Mouse (Mus musculus) gastrocnemius, adult 8-10 months (tissue): ENCODE data around the gene Nub1. TPM values are rescaled to one million over a fixed set of nuclear protein-coding genes. Genes with fewer than 3 reads are reported as not detected.

Experiments used
- DNase-seq, 2 experiments: peaks; one replicate each; pipeline ENCODE4 v3.0.0; 2022; ENCODE audit warnings: low spot score in 2 of 2
- total RNA-seq, 4 experiments: library from RNA; stranded (reverse); gene quantifications; 2 replicates each; pipeline ENCODE4 v1.2.4; 2022

Gene Nub1
- total RNA-seq, 4 experiments from 2014 or later, result 30.6 to 36.8 (median 34.1) TPM

GRCm38 (mm10) chr5:24696704-24697103 lies 11.4 kb downstream of the Nub1 start:
- DNase-seq, result no peak

DNA sequence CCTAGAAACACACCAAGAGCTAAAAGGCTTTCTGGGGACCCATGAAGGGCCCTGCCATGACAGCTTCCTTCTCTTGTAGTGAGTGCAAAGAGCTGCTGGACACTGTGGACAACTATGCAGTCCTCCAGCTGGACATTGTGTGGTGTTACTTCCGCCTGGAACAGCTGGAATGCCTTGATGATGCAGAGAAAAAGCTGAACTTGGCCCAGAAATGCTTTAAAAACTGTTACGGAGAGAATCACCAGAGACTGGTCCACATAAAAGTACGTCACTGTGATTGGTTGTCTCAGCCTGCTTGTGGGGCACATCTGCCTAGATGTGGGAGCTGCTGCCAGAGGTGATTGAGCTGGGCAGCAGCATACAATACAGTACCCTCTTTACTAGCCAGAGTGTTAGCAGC lies 15.9 kb downstream of the Nub1 start:
- DNase-seq, result no peak

GRCm38 (mm10) chr5:24704615-24705014 lies 19.3 kb downstream of the Nub1 start:
- no peak for DNase-seq

DNA sequence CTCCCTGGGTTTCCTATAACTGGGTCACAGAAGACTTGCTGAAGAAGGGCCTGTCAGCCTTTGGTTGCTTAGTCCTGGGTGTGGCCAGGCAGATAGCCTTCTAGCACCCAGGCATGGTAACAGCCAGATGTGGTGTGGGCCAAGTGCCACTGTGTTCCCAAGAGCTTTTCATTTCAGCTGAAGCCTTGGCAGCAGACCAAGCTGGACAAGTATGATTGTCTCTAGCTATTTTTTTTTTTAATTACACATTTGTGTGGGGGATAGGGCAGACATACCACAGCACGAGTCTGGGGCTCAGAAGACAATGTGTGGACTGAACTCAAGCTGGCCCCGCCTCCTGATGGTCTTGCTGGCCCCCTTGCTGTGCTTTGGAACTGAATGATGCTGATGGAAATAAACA lies 24.6 kb downstream of the Nub1 start:
- peak in 1 of 2 experiments; percentile 17 for DNase-seq

DNA sequence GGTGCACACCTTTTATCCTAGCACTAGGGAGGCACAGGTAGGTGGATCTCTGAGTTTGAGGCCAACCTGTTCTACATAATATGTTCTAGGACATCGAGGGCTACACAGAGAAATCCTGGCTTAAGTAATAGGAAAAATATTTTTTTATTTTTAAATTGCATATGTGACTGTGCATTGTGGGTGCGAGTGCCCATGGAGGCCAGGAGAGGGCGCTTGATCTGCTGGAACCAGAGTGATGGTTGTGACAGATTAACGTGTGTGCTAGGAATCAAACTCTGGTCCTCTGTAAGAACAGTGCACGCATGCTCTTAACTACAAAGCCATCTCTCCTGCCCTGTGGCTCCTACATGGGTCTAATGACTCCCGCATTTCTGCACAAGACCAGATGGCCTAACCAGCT lies 26.3 kb downstream of the Nub1 start:
- no peak for DNase-seq

DNA sequence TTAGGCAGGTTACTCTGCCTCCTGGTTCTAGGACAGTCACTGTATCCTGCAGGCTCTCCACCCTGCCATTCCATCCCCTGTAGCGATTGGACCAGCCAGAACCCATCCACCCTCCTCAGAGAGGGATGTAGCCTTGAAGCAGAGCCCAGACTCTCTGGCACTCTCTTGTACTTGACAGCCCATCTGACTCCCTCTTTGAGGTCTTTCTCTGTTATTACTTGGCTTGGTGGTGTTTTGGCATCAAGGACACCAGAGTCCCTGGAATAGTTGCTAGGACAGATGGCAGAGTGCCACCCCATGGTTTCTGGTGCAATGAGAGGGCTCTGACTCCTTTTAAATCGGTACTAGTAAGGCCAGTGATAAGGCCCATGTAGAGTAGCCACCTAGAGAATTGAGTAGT lies 27.9 kb downstream of the Nub1 start:
- DNase-seq, result no peak

DNA sequence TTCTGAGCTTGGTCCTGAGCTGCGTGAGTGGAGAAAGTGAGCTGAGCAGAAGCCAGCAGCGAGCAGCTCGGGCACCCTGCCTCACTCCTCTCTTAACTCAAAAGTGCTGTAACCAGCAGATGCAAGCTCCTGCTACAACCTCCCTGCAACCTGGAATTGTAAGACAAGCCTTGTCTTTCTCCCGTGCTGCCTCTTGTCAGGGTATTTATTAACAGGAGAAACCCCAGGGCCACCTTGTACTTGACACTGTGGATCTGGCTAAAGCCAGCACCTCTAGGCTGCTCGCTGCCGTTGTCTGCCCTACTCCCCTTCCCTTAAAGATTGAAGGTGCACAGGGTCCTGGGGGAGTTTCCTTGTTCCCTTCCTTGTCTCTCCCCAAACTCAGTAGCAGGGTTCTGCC lies 28.7 kb downstream of the Nub1 start:
- no peak for DNase-seq

- no peak for DNase-seq
Measured at GRCm38 (mm10) chr5:24718076-24718475, 32.7 kb downstream of the Nub1 start.

DNA sequence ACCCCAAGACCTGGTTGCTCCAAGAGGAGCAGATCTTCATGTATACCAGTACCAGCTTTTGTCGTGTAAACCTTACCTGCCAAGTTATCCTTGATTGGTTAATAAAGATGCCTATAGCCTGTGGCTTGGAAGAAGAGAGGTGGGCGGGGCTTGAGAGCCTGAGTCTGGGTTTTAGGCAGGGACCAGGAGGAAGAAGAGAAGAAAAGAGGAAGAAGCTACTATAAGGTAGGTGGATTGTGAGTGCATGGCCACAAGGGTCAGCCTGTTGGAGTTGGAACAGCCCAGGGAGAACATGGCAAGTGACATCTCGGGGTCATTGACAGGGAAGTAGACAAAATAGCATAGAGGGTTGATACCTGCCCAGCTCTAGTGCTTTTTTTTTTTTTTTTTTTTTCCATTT lies 34.5 kb downstream of the Nub1 start:
- DNase-seq, result no peak

DNA sequence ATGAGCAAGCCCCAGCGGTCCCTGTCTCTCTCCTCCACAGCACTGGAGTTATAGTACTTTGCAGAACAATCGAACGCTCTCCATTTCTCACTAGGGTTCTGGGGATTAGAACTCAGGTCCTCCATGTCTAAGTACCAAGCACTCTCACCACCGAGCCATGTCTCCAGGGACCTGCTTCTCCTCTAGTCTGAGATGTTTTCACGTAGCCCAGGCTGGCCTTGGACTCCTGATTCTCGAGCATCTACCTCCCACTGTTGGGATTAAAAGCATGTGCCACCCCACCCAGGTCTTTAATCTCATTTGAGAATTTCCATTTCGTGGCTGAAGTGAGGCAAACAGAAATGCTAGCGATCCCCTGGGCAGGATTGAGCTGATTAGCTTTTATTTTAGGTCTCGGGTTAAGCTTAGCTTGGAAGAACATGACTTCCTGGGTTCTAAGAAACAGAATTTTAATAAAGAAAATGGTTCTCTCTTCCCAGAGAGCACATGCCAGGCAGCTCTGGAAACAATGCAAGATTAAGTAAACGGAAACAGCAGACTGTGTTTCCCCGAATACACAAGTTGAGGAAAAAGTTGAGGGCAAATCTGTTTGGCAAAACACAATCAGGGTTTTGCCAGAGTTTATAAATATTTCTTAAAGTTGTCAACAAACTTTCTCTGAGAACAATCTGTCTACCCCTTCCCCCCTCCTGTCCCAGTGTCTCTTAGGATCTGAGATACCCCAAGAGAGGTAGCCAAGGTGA lies 38.4 kb downstream of the Nub1 start:
- DNase-seq, result no peak

DNA sequence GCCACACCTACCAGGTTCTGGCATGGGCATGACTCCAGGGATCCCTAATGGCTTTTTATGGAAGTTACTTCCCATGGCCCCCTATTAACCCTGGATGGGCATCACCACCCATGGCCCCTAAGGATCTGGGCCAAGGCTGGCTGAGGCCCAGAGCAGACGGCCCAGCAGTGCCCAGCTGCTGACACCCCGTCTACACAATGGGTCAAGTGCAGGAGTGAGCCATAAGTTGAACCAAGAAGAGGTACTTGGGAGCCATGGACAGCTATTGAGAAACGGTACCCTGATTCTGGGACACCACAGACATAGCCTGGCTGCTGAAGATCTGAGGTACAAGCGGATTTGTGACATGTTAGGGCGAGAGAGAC lies 38.9 kb downstream of the Nub1 start:
- no peak for DNase-seq

DNA sequence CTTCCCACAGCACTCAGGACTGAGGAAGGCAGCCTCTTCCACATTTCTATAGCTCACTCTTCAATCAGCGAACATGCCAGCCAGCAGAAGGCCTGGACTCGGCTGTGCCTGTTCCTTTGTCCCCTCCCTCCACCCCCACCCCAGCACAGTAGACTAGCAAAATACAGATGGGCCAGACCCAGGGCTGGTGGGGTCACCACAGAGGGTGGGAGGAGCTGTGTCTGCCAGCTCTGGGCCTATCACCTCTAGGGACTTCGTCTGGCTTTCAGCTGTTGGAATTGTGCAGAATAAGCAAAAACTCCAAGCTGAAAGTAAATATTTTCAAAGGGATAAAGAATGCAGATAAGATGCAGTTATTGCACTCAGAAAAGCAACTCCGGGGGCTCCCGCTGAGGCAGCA lies 39.5 kb downstream of the Nub1 start:
- DNase-seq, result no peak

GRCm38 (mm10) chr5:24725897-24726296 lies 40.6 kb downstream of the Nub1 start:
- DNase-seq, result no peak

DNA sequence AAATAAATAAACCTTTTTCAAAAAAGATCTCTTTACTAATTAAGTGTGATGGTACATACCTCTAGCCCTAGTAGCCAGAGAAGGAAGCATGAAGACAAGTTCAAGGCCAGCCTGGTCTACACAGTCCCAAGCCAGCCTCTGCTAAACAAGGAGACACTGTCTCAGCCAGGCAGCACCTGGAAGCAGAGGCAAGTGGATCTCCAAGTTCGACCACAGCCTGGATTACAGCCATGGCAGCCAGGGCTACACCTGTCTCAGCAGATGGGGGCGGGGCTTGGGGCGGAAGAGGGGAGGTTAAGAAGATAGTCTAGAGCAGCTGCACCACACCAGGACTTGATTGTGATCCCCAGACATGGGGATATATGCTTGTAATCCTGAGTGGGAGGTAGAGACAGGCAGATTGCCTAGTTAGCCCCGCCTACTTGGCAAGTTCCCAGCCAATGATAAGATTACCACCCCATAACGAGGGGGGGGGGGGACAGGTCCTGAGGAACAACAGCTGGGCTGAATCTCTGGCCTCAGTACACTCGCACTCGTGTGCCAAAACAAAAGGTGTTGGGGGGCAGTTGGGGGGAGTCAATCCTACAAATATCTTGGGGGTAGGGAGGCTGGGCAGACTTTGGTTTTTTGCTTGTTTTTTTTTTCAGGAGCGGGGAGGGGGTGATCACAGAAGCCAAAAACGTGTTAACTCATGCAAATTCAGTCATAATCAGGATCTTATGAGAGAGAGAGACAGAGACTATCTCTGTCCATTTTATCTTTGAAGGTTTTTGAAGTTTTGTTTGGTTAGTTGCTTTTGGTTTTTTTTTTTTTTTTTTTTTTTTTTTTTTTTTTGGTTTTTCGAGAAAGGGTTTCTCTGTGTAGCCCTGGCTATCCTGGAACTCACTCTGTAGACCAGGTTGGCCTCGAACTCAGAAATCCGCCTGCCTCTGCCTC lies 41.8 kb downstream of the Nub1 start:
- no peak for DNase-seq

- DNase-seq, result no peak
Measured at GRCm38 (mm10) chr5:24729797-24730487, 44.6 kb downstream of the Nub1 start.

DNA sequence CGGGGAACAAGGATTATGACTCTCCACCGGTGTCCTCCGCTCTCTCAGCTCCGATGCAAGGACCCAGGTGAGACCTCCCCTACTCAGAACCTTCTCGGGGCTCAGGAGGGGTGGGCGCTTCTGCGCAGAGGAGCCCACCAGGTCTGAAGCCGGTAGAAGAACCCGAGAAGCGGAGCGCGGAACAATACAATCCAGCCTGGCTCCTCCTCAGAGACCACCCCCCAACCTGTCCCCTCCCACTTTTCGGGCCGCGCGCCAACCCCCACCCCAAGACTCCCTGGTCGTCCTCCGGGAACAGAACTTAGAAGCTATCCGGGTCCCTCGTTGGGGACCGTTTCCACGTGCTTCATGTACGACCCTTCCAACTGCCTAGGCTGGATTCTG lies 45.1 kb downstream of the Nub1 start, which contains the start of gene Wdr86:
Wdr86 (minus strand) TSS at position 240 of the 384 bp plus-strand sequence.
- no peak for DNase-seq

DNA sequence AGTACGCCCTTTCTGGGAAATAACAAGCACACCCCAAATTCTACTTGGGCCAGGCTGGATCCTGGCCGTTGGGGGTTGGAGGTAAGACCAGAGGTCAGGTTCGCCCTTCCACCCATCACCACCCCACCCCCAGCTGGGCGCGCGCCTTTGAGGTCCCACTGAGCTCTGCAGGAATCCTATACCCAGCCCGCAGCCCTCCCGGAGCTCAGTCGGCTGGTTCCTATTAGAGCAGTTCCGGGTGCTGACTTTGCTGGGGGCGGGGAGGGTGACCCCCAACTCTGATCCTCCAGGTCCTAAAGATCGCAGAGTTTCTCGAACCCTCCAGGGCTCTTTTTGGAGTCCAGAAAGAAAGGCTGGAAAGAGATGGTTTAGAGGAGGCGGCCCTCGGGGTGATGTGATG lies 45.7 kb downstream of the Nub1 start:
- no peak for DNase-seq

DNA sequence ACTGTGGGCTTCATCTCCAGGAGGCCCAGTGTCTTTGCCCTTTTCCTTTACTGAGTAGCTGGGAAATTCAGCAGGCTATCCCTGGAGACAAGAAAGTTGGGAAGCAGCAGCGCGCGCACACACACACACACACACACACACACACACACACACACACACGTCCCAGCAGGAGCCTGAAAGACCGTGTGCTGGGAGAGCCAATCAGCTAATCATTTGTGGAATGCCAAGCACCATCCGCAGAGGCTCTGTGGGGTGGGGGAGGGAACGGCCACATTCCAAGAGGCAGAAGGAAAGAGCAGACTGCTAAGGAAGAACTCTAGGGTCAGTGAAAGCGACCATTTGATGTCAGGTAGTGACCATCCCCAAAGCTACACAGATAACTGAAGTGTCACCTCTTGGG lies 47.8 kb downstream of the Nub1 start:
- no peak for DNase-seq

DNA sequence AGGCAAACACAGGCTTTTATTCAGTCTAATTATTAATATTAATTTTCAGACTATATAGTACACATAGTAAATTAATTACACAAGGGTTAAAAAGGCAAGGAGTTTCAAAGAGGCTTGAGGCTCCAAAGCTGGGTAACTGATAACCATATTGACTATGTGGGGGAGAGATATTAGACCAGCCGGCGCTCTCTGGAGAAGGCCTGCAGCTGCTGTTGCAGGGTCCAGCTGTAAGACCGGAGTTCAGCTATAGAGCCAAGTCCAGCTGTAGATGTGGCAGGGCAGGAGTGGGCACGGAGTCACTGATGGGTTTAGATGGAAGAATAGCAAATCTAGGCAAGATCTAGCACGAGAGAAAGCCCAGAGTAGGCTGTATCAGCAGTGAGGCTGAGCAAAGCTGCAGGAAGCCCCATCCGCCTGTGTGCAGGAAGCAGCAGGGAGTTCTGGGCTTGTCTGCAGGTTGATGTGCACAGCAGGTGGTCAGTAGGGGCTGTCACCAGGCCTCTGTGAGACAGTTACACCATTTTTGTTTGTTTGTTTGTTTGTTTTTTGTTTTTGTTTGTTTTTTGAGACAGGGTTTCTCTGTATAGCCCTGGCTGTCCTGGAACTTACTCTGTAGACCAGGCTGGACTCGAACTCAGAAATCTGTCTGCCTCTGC lies 48.6 kb downstream of the Nub1 start:
- no peak for DNase-seq

- DNase-seq, result no peak
Measured at GRCm38 (mm10) chr5:24737595-24737994, 52.3 kb downstream of the Nub1 start.

GRCm38 (mm10) chr5:24738517-24738916 lies 53.2 kb downstream of the Nub1 start:
- DNase-seq, result no peak
